Mouse (Mus musculus) intestine, postnatal 0 days (tissue): ENCODE measurements around the gene Nol4l. TPM values are rescaled to one million over a fixed set of nuclear protein-coding genes. Genes with fewer than 3 reads are reported as not detected.

Source experiments
- ATAC-seq: fragments of 200-750 bp; cut with Nextera tagmentation; 2 replicates; pipeline ENCODE4 v1.8.0; 2017; ENCODE audit warnings: mild to moderate bottlenecking, moderate TSS enrichment, moderate library complexity
- H3K27ac ChIP-seq: fragments of 300-500 bp; sonication (generic); 2 replicates; pipeline ENCODE4 v1.5.1; 2014; ENCODE audit warnings: mild to moderate bottlenecking, low read depth, low read length, moderate library complexity
- H3K27me3 ChIP-seq: fragments of 300-500 bp; sonication (generic); replicated peaks from 2 replicates; pipeline ENCODE4 v1.6.1; 2014; ENCODE audit warnings: low read length, mixed read lengths; ENCODE audit not compliant: control insufficient read depth, insufficient read depth
- H3K36me3 ChIP-seq: fragments of 300-500 bp; sonication (generic); 2 replicates; pipeline ENCODE4 v1.6.1; 2014; ENCODE audit warnings: mild to moderate bottlenecking, moderate library complexity; ENCODE audit not compliant: control insufficient read depth, insufficient read depth
- H3K4me1 ChIP-seq: fragments of 300-500 bp; sonication (generic); replicated peaks from 2 replicates; pipeline ENCODE4 v1.6.1; 2014; ENCODE audit warnings: antibody characterized with exemption, low read length, mixed read lengths; ENCODE audit not compliant: control insufficient read depth, insufficient read depth
- H3K4me2 ChIP-seq: fragments of 300-500 bp; sonication (generic); replicated peaks from 2 replicates; pipeline ENCODE4 v1.6.1; 2014; ENCODE audit warnings: low read depth, mild to moderate bottlenecking, moderate library complexity
- H3K4me3 ChIP-seq: fragments of 300-500 bp; sonication (generic); 2 replicates; pipeline ENCODE4 v1.5.1; 2014; ENCODE audit warnings: low read depth, low read length
- H3K9ac ChIP-seq: fragments of 300-500 bp; sonication (generic); 2 replicates; pipeline ENCODE4 v1.6.1; 2014; ENCODE audit warnings: mild to moderate bottlenecking, low read depth, low read length
- H3K9me3 ChIP-seq: fragments of 300-500 bp; sonication (generic); 2 replicates; pipeline ENCODE4 v1.6.1; 2016; ENCODE audit warnings: mixed run types; ENCODE audit not compliant: control insufficient read depth
- CTCF ChIP-seq: sonication (generic); IDR thresholded peaks from 2 replicates; pipeline ENCODE4 v1.5.1; 2016; ENCODE audit warnings: low read depth, mild to moderate bottlenecking, control low read depth, antibody characterized with exemption, moderate library complexity
- WGBS: fragments of 180-500 bp; shearing (Covaris S2); extraction: QIAGEN DNeasy Blood & Tissue Kit; methylation state at CpG from one replicate; pipeline ENCODE4 v1.1.7; 2014; 5-methylcytosine and 5-hydroxymethylcytosine counted together
- polyA plus RNA-seq: library from polyadenylated mRNA; unstranded; fragments of >200 nt; fragmentation: Nextera tagmentation; extraction: Ambion mirVana; gene quantifications from 2 replicates; pipeline ENCODE4 v1.2.1, GENCODE M21; 2015

The Nol4l gene
- polyA plus RNA-seq, 1 experiment from 2014 or later = 21.9 TPM

DNA sequence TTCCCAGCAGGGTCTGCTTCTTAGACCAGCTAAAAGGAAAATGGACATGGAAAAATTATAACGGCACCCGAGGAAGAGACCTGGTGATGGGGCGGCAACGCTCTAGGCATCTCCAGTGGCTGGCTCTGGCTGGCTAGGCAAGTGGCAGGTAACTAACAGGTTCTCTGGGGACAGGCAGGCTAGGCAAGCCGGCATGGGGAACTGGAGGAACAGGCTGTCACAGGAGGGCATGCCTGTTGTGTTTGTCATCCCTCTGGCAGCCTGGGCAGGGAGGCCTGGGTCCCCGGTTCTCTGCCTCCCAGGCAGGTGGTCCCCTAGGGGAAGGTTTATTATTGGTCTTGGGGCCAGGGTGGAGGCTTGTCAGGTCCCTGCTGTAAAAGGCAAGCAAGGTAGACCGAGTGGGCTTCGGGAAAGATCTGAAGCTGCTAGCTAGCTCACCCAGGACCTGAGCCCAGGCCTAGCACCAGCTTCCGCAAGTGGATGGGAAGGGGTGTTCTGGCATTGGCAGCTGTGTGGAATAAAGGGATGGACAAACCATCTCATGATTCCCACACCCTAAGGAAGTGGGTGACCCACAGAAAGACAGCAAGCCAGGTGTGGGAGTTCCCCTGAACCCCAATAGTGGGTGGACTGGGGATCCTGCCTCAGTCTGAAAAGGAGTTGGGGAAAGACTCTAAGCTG is 2.8 kb downstream of the Nol4l start:
- no peaks in the 10 kb centered on the region for H3K9me3 ChIP-seq
- WGBS = 61% methylated on average over 9 of the region's 9 CpGs
- H3K36me3 ChIP-seq = no peaks in the 10 kb centered on the region
- no peak overlapping the region for H3K9ac ChIP-seq
- H3K4me3 ChIP-seq = no peak overlapping the region
- TF ChIP-seq CTCF = no peak
- H3K4me1 ChIP-seq = peaks cover 10% of the 10 kb centered on the region; the same call in 1 of the 2 replicates
- ATAC-seq = no peak
- H3K27me3 ChIP-seq = no peaks in the 10 kb centered on the region
- 0 out of 2 replicates have a peak overlapping the region, but pooled peaks have one; percentile 98 for H3K4me2 ChIP-seq
- H3K27ac ChIP-seq = peak overlapping the region; percentile 17; the same call in 1 of the 2 replicates

DNA sequence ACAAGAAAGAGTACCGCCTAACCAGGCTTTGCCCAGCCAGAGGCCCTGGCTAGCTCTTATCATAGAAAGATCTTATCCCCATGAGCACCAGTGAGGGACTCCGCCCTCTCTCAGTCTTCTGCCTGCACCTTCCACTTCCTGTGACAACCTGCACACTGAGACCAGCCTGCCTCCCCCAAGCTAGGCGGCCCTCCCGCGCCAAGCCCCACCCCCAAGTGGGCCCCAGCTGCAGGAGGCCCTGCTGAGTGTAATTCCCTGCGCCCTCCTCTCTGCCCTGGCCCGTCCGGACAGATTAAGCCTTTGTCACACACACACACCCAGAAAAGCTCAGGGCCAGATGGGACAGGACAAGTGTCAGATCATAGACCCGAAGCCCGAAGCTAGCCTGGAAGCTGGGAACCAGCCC is 3.9 kb downstream of the Nol4l start:
- Histone ChIP-seq H3K27ac (peak overlapping the region; percentile 54; the same call in 1 of the 2 replicates), H3K27me3 (no peaks in the 10 kb centered on the region), H3K4me3 (no peak overlapping the region), H3K9me3 (no peaks in the 10 kb centered on the region), H3K9ac (no peak overlapping the region), H3K4me2 (peak overlapping the region; percentile 21; the same call in 1 of the 2 replicates), H3K4me1 (peaks cover 10% of the 10 kb centered on the region; the same call in 1 of the 2 replicates), H3K36me3 (no peaks in the 10 kb centered on the region)
- 11% methylated on average over 10 of the region's 10 CpGs for WGBS
- ATAC-seq = peak; percentile 77
- TF ChIP-seq CTCF = no peak

DNA sequence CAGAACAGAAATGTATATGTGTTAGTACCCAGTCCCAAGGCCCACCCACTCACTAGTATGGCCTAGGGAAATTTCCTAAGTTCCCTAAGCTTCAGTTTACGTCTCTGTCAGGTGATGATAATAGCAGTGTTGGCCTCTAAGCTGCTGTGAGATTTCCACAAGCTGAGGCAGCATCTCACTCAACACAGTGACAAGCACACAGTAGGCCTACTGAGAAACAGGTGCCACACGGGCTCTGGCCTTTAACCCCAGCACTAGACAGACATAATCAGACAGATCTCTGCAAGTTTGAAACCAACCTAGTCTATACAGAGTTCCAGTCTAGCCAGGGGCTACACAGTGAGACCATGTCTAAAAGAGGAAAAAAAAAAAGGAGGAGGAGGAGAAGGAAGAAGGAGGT is 5.0 kb downstream of the Nol4l start:
- ATAC-seq = no peak
- H3K9me3 ChIP-seq = no peaks in the 10 kb centered on the region
- 44% methylated on average over 2 of the region's 2 CpGs for WGBS
- H3K27me3 ChIP-seq = no peaks in the 10 kb centered on the region
- H3K4me1 ChIP-seq = peaks cover 10% of the 10 kb centered on the region; the same call in 1 of the 2 replicates
- no peak overlapping the region for H3K9ac ChIP-seq
- no peak overlapping the region for H3K4me2 ChIP-seq
- no peak overlapping the region for H3K4me3 ChIP-seq
- 0 out of 2 replicates have a peak overlapping the region, but pooled peaks have one; percentile 54 for H3K27ac ChIP-seq
- TF ChIP-seq CTCF = no peak
- H3K36me3 ChIP-seq = no peaks in the 10 kb centered on the region

DNA sequence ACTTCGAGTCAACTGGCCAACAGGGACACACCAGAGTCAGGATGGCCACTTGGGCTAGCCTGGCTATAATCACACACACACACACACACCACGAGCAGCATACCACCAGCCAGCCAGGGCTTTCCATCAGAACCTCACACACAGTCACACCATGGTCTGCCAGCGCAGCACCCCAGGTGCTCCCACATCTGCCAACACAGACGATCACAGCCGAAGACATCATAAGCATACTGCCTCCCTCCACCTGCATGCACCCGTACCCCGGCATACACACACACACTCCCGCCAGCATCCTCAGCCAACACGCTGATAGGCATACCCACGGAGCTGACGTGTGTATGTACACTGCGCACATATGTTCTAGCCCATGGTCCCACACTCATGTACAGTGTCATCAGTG is 6.1 kb downstream of the Nol4l start:
- no peak for ATAC-seq
- Histone ChIP-seq H3K4me1 (peaks cover 10% of the 10 kb centered on the region; the same call in 1 of the 2 replicates), H3K4me2 (no peak overlapping the region), H3K36me3 (no peaks in the 10 kb centered on the region), H3K27me3 (no peaks in the 10 kb centered on the region), H3K9me3 (no peaks in the 10 kb centered on the region), H3K4me3 (no peak overlapping the region), H3K9ac (no peak overlapping the region), H3K27ac (no peak overlapping the region)
- no peak for TF ChIP-seq CTCF
- WGBS = 81% methylated on average over 12 of the region's 12 CpGs

DNA sequence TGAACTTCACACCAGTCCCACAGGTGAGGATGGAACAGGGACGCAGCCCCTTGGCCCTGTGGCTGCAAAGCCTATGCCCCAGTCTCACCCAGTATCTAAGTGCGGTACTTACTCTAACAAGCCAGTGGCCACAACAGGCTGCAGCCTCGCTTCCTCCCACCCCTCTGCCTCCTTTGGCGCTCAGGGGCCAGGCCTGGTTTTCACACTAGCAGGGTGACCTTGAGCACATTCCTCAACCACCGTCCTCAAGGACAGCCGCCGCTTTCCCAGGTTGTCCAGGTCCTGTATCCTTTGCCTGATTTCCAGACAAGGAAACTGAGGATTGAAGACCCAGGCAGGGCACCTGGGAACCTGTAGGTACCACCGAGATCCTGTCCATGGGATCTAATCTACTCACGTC is 6.6 kb downstream of the Nol4l start:
- Histone ChIP-seq H3K27me3 (no peaks in the 10 kb centered on the region), H3K4me1 (peaks cover 10% of the 10 kb centered on the region; the same call in 1 of the 2 replicates), H3K27ac (no peak overlapping the region), H3K36me3 (no peaks in the 10 kb centered on the region), H3K4me2 (no peak overlapping the region), H3K9ac (no peak overlapping the region), H3K4me3 (no peak overlapping the region), H3K9me3 (no peaks in the 10 kb centered on the region)
- 46% methylated on average over 9 of the region's 9 CpGs for WGBS
- ATAC-seq = no peak
- no peak for TF ChIP-seq CTCF

GRCm38 (mm10) chr2:153522270-153522669 is 7.5 kb downstream of the Nol4l start:
- H3K4me1 ChIP-seq = peaks cover 8% of the 10 kb centered on the region; the same call in 1 of the 2 replicates
- H3K4me3 ChIP-seq = no peak overlapping the region
- TF ChIP-seq CTCF = no peak
- no peak overlapping the region for H3K9ac ChIP-seq
- no peaks in the 10 kb centered on the region for H3K9me3 ChIP-seq
- no peak for ATAC-seq
- H3K27ac ChIP-seq = no peak overlapping the region
- 69% methylated on average over 4 of the region's 4 CpGs for WGBS
- no peaks in the 10 kb centered on the region for H3K36me3 ChIP-seq
- H3K4me2 ChIP-seq = no peak overlapping the region
- no peaks in the 10 kb centered on the region for H3K27me3 ChIP-seq
